Mouse (Mus musculus) heart, postnatal 25 days (tissue): ENCODE data around the gene Naa25. TPM values are rescaled to one million over a fixed set of nuclear protein-coding genes. Genes with fewer than 3 reads are reported as not detected.
"Not testable (repeated sequence)": the region's sequence is repeated elsewhere in the genome, so short reads cannot be mapped to it uniquely, and the experiment has no call there.

Experiments
- DNase-seq: peaks from one replicate; pipeline ENCODE4 v3.0.0; 2022; ENCODE audit warnings: low spot score
- intact Hi-C: fragments of 180-260 bp; cut with DNase I; formaldehyde crosslinking; loops from one replicate; pipeline ENCODE4 v1.15.1; 2025
- total RNA-seq, 2 experiments: library from RNA; stranded (reverse); gene quantifications; 2 replicates each; pipeline ENCODE4 v1.2.3; 2021

Gene Naa25
- total RNA-seq, result 10 to 100 TPM; 19.9 TPM

GRCm38 (mm10) chr5:121397187-121398145, at the start of gene Naa25:
Naa25 (plus strand) TSS chr5:121397936.
- intact Hi-C loops, result loop anchor here (5.0 kb wide), 1 partner anchor 180 kb away; no protein-coding TSS in a partner anchor
- DNase-seq, result peak; percentile 91

DNA sequence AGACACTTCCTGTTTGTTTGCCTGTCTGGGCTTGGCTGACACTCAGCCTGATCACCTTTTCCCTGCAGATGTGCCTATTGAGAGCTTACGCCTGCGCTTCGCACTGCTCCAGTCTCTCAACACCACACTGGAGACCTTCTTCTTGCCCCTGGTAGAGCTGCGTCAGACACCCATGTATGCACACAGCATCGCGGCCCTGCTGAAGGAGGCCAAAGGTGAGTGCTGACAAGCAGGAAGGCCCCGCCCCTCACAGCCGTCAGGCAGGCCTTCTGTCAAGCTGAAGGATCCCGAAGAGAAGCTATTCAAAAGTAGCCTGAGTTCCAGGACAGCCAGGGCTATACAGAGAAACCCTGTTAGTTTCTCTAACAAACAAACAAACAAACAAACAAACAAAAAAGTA, 38.5 kb upstream of the Naa25 start:
- DNase-seq, result no peak
- intact Hi-C loops, result no loop called here

- no peak for DNase-seq
- intact Hi-C loops, result no loop called here
Measured at GRCm38 (mm10) chr5:121361696-121362095, 36.0 kb upstream of the Naa25 start.

DNA sequence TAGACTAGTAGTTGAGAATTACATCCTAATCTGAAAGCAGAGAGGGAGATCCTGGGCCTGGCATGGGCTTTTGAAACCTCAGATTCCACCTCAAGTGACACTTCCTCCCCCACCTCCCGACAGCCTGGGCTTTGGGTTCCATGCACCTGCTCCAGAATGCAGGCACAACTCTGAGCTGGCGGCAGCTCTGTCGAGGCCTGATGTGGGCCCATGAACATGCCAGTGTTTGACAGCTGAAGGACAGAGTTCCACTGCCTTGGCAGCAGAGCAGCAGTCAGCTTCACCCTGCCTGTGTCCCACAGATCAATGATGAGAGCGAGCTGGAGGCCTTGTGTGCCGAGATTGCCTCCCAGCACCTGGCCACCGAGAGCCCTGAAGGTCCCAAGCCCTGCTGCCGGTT, 34.3 kb upstream of the Naa25 start:
- no peak for DNase-seq
- intact Hi-C loops, result no loop called here

- DNase-seq, result no peak
- intact Hi-C loops, result no loop called here
Measured at GRCm38 (mm10) chr5:121366449-121367225, 31.1 kb upstream of the Naa25 start.

DNA sequence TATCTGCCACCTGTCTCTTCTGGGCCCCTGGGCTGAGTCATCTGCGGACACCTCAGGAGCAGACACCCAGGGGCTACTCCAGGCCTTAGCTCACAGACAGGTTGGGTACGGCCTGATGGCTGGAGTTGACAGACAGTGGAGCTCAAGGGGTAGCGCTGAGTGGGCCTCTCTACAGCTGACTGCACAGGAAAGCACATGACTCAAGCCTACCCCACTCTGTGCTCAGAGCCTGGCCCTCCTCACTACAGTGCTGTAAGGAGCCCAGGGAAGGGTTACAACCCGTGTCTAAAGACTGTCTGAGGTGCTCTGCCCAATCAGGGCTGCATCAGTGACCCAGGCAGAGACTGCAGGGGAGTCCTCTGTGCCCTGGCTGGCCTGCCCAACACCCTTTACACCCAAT, 30.5 kb upstream of the Naa25 start:
- intact Hi-C loops, result no loop called here

DNA sequence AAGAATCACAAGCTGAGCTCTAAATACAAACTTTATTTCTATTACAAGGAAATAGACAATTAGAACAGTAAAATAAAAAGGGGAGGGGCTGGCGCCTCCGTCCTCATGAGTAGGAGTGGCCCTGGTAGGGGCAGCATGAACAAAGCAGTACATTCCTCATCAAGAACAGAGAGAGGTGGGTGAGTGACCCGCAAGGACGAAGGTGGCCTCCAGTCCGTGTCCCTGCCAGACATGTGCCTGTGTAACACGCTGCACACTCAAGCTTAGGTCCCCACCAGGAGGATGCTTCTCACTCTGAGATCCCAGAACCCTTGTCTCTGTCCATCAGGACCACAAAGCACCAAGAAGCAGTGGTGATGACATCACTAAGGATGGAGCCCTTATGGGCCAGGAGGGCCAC, 26.0 kb upstream of the Naa25 start:
- intact Hi-C loops, result no loop called here

More for the DNA sequence above, 30.5 kb upstream of the Naa25 start:
- no peak for DNase-seq

GRCm38 (mm10) chr5:121374790-121375189, 22.9 kb upstream of the Naa25 start:
- DNase-seq, result no peak
- intact Hi-C loops, result loop anchor here (5.0 kb wide), 1 partner anchor 157 kb away; no protein-coding TSS in a partner anchor

More for the DNA sequence above, 26.0 kb upstream of the Naa25 start:
- no peak for DNase-seq

DNA sequence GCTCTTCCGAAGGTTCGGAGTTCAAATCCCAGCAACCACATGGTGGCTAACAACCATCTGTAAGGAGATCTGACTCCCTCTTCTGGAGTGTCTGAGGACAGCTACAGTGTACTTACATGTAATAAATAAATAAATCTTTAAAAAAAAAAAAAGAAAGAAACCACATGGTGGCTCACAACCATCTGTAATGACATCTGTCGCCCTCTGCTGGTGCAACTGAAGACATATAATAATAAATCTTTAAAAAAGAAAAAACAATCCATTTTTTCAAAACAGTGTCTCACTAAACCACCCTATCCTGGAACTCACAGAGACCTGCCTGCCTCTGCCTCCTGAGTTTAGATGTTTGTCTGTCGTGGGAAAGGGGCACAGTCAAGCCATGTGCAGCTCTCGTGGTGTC, 20.8 kb upstream of the Naa25 start:
- intact Hi-C loops, result loop anchor here (5.0 kb wide), 1 partner anchor 160 kb away; no protein-coding TSS in a partner anchor
- not testable (repeated sequence) for DNase-seq

GRCm38 (mm10) chr5:121378678-121379256, 19.0 kb upstream of the Naa25 start:
- intact Hi-C loops, result loop anchor here (5.0 kb wide), 1 partner anchor 161 kb away; no protein-coding TSS in a partner anchor
- no peak for DNase-seq

DNA sequence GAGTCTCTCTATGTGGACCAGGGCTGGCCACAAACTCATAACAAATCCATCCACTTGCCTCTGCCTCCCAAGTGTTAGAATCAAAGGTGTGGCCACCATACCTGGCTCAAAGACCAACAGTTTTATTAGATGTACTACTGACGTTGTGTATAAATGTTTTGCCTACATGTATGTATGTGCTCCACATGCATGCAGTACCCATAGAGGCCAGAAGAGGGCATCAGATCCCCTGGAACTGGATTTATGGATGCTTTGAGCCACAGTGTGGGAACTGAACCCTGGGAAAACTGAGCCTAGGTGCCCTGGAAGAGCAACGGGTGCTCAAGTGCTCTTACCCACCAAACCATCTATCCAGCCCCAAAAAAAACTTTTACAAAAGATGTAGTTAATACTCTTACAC, 17.0 kb upstream of the Naa25 start:
- intact Hi-C loops, result no loop called here
- no peak for DNase-seq

- intact Hi-C loops, result no loop called here
- DNase-seq, result no peak
Measured at GRCm38 (mm10) chr5:121383857-121384756, 13.6 kb upstream of the Naa25 start.

- DNase-seq, result peak; percentile 35
- intact Hi-C loops, result no loop called here
Measured at GRCm38 (mm10) chr5:121384757-121385460, 12.8 kb upstream of the Naa25 start.

DNA sequence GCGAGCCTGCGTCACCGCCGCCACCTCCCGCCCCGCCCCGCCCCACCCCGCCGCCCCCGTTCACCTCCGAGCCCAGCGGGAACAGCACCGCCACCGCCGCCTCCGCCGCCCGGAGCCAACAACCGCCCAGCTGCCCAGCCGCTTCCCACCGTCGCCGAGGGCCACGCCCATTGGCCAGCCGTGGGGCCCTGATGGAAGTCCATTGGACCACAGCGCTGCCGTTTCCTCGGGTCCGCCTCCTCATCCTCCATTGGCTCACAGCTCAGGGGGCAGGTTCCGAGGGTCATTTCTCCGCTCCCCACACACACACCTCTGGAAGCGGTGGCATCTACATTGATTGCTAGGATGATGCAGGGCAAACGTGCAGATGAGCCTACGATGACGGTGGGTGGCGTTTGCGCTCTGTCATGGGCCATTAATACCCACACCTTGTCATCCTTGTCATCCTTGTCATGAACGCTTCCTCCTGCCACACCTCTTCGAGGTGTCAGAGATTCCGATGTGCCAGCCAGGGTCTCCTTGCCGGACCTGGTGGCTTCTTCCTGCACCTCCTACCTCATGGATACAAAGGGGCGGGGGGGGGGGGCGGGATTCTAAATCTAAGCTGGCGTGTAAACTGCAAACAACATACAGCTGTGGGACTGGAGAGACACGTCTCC, 12.1 kb upstream of the Naa25 start, which contains the start of gene Trafd1:
Trafd1 (minus strand) TSS at position 172 of the 659 bp plus-strand sequence.
- intact Hi-C loops, result no loop called here
- peak; percentile 95 for DNase-seq

DNA sequence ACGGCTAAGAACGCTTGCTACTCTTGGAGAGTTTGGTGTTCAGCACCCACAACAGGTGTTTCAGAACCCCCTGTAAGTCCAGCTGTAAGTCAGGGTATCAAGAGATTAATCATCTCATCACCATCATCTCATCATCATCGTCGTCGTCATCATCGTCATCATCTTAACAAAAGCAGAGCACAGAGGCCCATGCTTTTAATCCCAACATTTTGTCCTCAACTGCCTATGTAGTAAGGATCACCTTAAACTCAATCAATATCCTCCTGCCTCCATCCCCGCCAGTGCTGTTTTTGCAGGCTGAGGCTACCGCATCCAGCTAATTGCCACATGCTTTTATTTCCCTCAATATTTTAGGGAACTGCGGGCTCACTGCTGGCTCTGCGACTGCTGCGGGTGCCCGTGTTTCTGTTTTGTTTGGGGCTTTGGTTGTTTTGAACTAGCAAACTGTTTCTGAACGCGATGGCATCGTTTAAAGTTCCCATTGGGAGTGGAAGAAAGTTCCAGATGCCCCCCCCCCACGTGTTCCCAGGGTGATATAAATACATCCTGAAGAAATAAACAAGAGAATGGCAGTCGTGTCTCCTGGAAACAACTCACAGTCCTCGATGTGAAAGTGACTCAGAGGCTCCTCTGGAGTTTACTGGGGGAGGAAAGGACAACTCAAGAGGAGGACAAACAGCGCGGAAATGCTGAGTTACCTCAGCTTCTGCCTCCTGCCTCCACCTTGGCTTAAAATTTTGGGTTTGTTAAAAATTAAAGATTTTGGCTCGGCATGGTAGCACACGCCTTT, 11.4 kb upstream of the Naa25 start:
- no peak for DNase-seq
- intact Hi-C loops, result no loop called here

DNA sequence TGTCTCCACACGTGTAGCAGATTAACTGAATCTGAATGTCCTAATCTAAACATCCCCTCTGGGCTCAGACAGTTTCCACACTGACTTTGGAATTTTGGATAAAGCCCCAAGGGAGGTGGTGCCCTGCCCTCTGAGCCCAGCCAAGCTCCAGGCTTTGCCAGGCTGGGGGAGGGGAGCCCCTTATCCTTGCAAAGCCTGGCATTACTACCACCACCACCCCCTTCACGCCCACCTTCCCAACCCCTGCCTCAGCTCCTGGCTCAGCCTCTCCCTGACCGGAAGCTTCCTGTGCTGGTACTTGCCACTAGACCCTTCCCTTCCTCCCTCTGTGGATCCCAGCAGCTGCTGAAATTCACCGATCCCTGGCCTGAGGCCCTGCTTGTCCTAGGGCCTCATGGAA, 10.6 kb upstream of the Naa25 start:
- intact Hi-C loops, result no loop called here
- no peak for DNase-seq

GRCm38 (mm10) chr5:121389106-121389505, 8.6 kb upstream of the Naa25 start:
- intact Hi-C loops, result no loop called here
- DNase-seq, result no peak
